Mouse (Mus musculus): ENCODE data around the gene Zfhx2. TPM values are rescaled to one million over a fixed set of nuclear protein-coding genes. Genes with fewer than 3 reads are reported as not detected.
A peak's percentile ranks its signal among the peaks of the same experiment; 100 is the strongest.

Gene Zfhx2
- polyA plus RNA-seq (2014; fragmentation: Nextera tagmentation; extraction: Ambion mirVana) = 8.5 and 12.0 TPM in 2 replicates

GRCm38 (mm10) chr14:55092011-55092577 is at the start of gene Zfhx2:
Gene Zfhx2 (minus strand): TSS chr14:55092324.
- H3K27me3 ChIP-seq (replicated peaks; ENCODE audit: control insufficient read depth, insufficient read depth, low read length) = no peaks in the 10 kb centered on the region
- H3K27ac ChIP-seq (ENCODE audit: low read depth, low read length) = peak within 1 kb of the TSS; percentile 89
- H3K4me1 ChIP-seq (ENCODE audit: control insufficient read depth, insufficient read depth, low read length) = peaks cover 39% of the 10 kb centered on the region
- DNase-seq (ENCODE audit: low spot score) (peak; percentile 98), ATAC-seq (peak; percentile 93)
- WGBS = under 1% methylated on average over 33 of the region's 34 CpGs
- no peaks in the 10 kb centered on the region for H3K9me3 ChIP-seq (replicated peaks; ENCODE audit: control insufficient read depth, low read length)
- H3K9ac ChIP-seq (ENCODE audit: low read length) = peak within 1 kb of the TSS; percentile 98
- peak within 1 kb of the TSS; percentile 70 for H3K4me2 ChIP-seq (ENCODE audit: low read length)
- H3K4me3 ChIP-seq (ENCODE audit: low read depth, low read length) = peak within 1 kb of the TSS; percentile 73
- H3K36me3 ChIP-seq (ENCODE audit: control insufficient read depth, insufficient read depth, low read length) = no peaks in the 10 kb centered on the region

- no peak for ATAC-seq
These were observed 47.2 kb upstream of the Zfhx2 start for GRCm38 (mm10) chr14:55139313-55139712.

GRCm38 (mm10) chr14:55135676-55136075 is 43.6 kb upstream of the Zfhx2 start:
- H3K9ac ChIP-seq (ENCODE audit: low read length) = no peak overlapping the region
- H3K9me3 ChIP-seq (replicated peaks; ENCODE audit: control insufficient read depth, low read length) = no peaks in the 10 kb centered on the region
- no peaks in the 10 kb centered on the region for H3K4me1 ChIP-seq (ENCODE audit: control insufficient read depth, insufficient read depth, low read length)
- ATAC-seq (no peak), DNase-seq (ENCODE audit: low spot score) (no peak)
- H3K36me3 ChIP-seq (ENCODE audit: control insufficient read depth, insufficient read depth, low read length) = no peaks in the 10 kb centered on the region
- WGBS = 57% methylated on average over 8 of the region's 8 CpGs
- H3K4me3 ChIP-seq (ENCODE audit: low read depth, low read length) = no peak overlapping the region
- no peak overlapping the region for H3K27ac ChIP-seq (ENCODE audit: low read depth, low read length)
- no peaks in the 10 kb centered on the region for H3K27me3 ChIP-seq (replicated peaks; ENCODE audit: control insufficient read depth, insufficient read depth, low read length)
- H3K4me2 ChIP-seq (ENCODE audit: low read length) = no peak overlapping the region

More at GRCm38 (mm10) chr14:55139313-55139712, 47.2 kb upstream of the Zfhx2 start:
- no peak overlapping the region for H3K4me3 ChIP-seq (ENCODE audit: low read depth, low read length)
- H3K27ac ChIP-seq (ENCODE audit: low read depth, low read length) = no peak overlapping the region
- no peak overlapping the region for H3K4me2 ChIP-seq (ENCODE audit: low read length)
- no peaks in the 10 kb centered on the region for H3K36me3 ChIP-seq (ENCODE audit: control insufficient read depth, insufficient read depth, low read length)
- H3K9ac ChIP-seq (ENCODE audit: low read length) = no peak overlapping the region
- no peaks in the 10 kb centered on the region for H3K27me3 ChIP-seq (replicated peaks; ENCODE audit: control insufficient read depth, insufficient read depth, low read length)
- no peak for DNase-seq (ENCODE audit: low spot score)
- 22% methylated on average over 7 of the region's 7 CpGs for WGBS
- no peaks in the 10 kb centered on the region for H3K9me3 ChIP-seq (replicated peaks; ENCODE audit: control insufficient read depth, low read length)
- H3K4me1 ChIP-seq (ENCODE audit: control insufficient read depth, insufficient read depth, low read length) = no peaks in the 10 kb centered on the region

DNA sequence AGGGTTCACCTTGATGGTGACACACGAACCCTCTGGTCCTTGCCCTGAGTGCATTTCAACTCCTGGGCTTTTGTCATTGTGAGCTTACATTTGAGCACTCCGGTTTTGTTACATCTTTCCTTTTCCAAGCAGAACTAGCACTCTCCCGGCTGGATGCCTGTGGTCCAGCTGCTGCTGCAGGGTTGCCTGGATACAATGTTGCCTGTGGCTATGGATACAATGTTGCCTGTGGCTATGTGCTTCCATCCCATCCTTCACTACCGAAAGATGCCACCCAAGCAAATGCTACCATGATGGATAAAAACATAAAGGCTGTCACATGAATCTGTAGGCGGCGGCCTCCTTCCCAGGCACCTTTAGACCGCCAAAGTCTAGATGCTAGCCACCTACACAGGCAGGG is 34.4 kb upstream of the Zfhx2 start:
- peaks cover 9% of the 10 kb centered on the region; the same call in 1 of the 2 replicates for H3K4me1 ChIP-seq (ENCODE audit: control insufficient read depth, insufficient read depth, low read length)
- no peaks in the 10 kb centered on the region for H3K27me3 ChIP-seq (replicated peaks; ENCODE audit: control insufficient read depth, insufficient read depth, low read length)
- no peaks in the 10 kb centered on the region for H3K9me3 ChIP-seq (replicated peaks; ENCODE audit: control insufficient read depth, low read length)
- WGBS = 71% methylated on average over 7 of the region's 7 CpGs
- ATAC-seq (no peak), DNase-seq (ENCODE audit: low spot score) (no peak)
- no peak overlapping the region for H3K27ac ChIP-seq (ENCODE audit: low read depth, low read length)
- no peaks in the 10 kb centered on the region for H3K36me3 ChIP-seq (ENCODE audit: control insufficient read depth, insufficient read depth, low read length)
- H3K4me3 ChIP-seq (ENCODE audit: low read depth, low read length) = no peak overlapping the region
- H3K4me2 ChIP-seq (ENCODE audit: low read length) = no peak overlapping the region
- H3K9ac ChIP-seq (ENCODE audit: low read length) = no peak overlapping the region

DNA sequence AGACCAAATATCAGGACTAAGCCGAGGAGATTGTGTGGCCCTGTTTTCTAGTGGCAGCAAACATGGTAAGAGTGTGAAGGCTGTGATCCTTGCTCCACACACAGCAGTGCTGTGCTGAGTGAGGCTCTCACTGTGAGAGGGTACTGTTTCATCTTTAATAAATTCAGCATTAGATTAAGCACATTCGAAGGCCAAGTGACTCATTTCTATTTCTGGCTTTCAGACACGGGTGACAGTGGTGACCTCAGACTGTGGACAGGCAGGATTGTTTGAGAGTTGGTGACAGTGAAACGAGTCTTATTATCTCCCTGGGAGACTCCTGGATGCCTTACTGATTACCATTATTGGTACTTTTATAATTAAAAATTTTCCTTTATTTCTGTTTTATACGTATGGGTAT is 33.6 kb upstream of the Zfhx2 start:
- no peak overlapping the region for H3K4me2 ChIP-seq (ENCODE audit: low read length)
- no peak overlapping the region for H3K4me3 ChIP-seq (ENCODE audit: low read depth, low read length)
- no peaks in the 10 kb centered on the region for H3K36me3 ChIP-seq (ENCODE audit: control insufficient read depth, insufficient read depth, low read length)
- peaks cover 9% of the 10 kb centered on the region; the same call in 1 of the 2 replicates for H3K4me1 ChIP-seq (ENCODE audit: control insufficient read depth, insufficient read depth, low read length)
- ATAC-seq (no peak), DNase-seq (ENCODE audit: low spot score) (no peak)
- no peak overlapping the region for H3K9ac ChIP-seq (ENCODE audit: low read length)
- no peaks in the 10 kb centered on the region for H3K27me3 ChIP-seq (replicated peaks; ENCODE audit: control insufficient read depth, insufficient read depth, low read length)
- no peaks in the 10 kb centered on the region for H3K9me3 ChIP-seq (replicated peaks; ENCODE audit: control insufficient read depth, low read length)
- 84% methylated on average over 5 of the region's 5 CpGs for WGBS
- H3K27ac ChIP-seq (ENCODE audit: low read depth, low read length) = no peak overlapping the region

GRCm38 (mm10) chr14:55122359-55122758 is 30.2 kb upstream of the Zfhx2 start:
- DNase-seq (ENCODE audit: low spot score) (no peak), ATAC-seq (0 out of 2 replicates have a peak, but pooled peaks have one; percentile 8)
- peak overlapping the region; percentile 40; the same call in 1 of the 2 replicates for H3K9ac ChIP-seq (ENCODE audit: low read length)
- no peak overlapping the region for H3K4me3 ChIP-seq (ENCODE audit: low read depth, low read length)
- no peaks in the 10 kb centered on the region for H3K27me3 ChIP-seq (replicated peaks; ENCODE audit: control insufficient read depth, insufficient read depth, low read length)
- H3K36me3 ChIP-seq (ENCODE audit: control insufficient read depth, insufficient read depth, low read length) = no peaks in the 10 kb centered on the region
- H3K4me1 ChIP-seq (ENCODE audit: control insufficient read depth, insufficient read depth, low read length) = peaks cover 10% of the 10 kb centered on the region; the same call in 1 of the 2 replicates
- H3K27ac ChIP-seq (ENCODE audit: low read depth, low read length) = peak overlapping the region; percentile 49; the same call in 1 of the 2 replicates
- 17% methylated on average over 8 of the region's 8 CpGs for WGBS
- H3K4me2 ChIP-seq (ENCODE audit: low read length) = peak overlapping the region; percentile 23; the same call in 1 of the 2 replicates
- no peaks in the 10 kb centered on the region for H3K9me3 ChIP-seq (replicated peaks; ENCODE audit: control insufficient read depth, low read length)

DNA sequence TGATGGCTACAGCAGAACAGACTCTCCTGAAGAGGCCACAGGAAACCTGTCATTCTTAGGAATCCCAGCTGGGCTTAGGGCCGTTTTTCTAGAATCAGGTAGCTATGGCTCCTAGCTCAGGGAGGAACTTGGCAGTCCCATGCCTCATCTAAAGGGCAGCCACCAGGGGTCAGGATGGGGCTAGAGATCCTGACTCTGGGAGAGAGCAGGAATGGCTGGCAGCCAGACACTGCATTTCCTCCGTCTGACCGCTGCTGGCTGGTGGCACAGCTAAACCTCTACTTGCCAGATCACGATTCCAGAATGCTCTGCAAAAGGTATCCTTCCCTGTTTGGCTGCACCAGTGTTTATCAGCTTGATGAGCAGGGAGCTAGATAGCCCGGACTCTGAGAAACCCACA is 29.8 kb upstream of the Zfhx2 start:
- Histone ChIP-seq H3K9ac (ENCODE audit: low read length) (peak overlapping the region; percentile 40; the same call in 1 of the 2 replicates), H3K4me1 (ENCODE audit: control insufficient read depth, insufficient read depth, low read length) (peaks cover 14% of the 10 kb centered on the region; the same call in 1 of the 2 replicates), H3K36me3 (ENCODE audit: control insufficient read depth, insufficient read depth, low read length) (no peaks in the 10 kb centered on the region), H3K9me3 (replicated peaks; ENCODE audit: control insufficient read depth, low read length) (no peaks in the 10 kb centered on the region), H3K27me3 (replicated peaks; ENCODE audit: control insufficient read depth, insufficient read depth, low read length) (no peaks in the 10 kb centered on the region), H3K27ac (ENCODE audit: low read depth, low read length) (peak overlapping the region; percentile 49; the same call in 1 of the 2 replicates), H3K4me2 (ENCODE audit: low read length) (peak overlapping the region; percentile 23; the same call in 1 of the 2 replicates), H3K4me3 (ENCODE audit: low read depth, low read length) (no peak overlapping the region)
- DNase-seq (ENCODE audit: low spot score) = peak; percentile 88
- peak; percentile 73 for ATAC-seq
- 14% methylated on average over 5 of the region's 5 CpGs for WGBS

DNA sequence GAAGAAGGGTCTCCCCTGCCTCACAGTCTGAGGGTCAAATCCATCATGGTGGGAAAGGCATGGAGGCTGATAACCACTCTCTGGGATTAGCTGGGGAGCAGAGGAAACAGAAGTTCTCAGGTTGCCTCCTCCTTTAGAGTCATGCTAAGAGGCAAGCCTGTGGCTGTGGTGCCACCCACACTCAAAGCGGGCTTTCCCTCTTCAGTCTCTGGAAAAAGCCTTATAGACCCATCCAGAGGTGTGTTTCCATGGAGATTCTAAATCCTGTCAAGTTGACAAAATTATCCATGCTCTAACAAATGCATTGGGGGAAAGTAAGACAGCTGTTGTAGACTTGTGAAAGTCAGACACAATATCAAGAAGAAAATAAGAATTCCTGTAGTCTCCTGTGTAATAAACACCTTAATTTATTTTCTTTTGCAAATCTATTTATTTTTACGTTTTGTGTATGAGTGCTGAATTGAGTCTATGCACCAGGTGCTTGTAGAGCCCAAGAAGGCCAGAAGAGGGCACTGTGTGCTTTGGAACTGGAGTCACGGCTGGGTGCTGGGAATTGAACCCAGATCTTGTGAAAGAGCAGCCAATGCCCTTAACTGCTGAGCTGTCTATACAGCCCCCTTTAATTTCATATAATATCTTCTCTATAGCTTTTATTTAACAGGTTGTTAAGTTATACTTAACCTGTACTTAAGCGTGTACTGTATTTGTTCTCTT is 27.5 kb upstream of the Zfhx2 start:
- H3K9me3 ChIP-seq (replicated peaks; ENCODE audit: control insufficient read depth, low read length) = no peaks in the 10 kb centered on the region

DNA sequence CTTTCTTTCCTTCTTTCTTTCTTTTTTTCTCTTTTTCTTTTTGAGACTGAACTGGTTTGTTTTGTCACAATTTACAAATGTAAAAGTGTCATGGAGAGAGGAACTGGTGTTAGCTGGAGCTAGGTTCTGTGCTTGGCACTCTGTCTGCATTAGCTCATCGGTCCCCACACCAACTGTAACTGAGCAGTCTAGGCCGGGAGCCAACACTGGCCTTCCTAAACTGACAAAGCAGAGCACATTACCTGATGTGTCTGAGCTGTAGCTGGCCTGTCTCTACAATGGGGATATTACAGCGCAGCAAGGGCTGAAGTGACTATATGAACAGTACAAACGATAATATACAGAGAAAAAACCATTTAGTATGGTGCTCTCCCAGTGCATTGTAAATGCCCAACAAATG is 26.7 kb upstream of the Zfhx2 start:
- H3K4me3 ChIP-seq (ENCODE audit: low read depth, low read length) = no peak overlapping the region
- no peak overlapping the region for H3K4me2 ChIP-seq (ENCODE audit: low read length)
- DNase-seq (ENCODE audit: low spot score) (peak; percentile 61), ATAC-seq (no peak)
- H3K9me3 ChIP-seq (replicated peaks; ENCODE audit: control insufficient read depth, low read length) = no peaks in the 10 kb centered on the region
- no peak overlapping the region for H3K9ac ChIP-seq (ENCODE audit: low read length)
- peaks cover 3% of the 10 kb centered on the region; the same call in 1 of the 2 replicates for H3K27me3 ChIP-seq (replicated peaks; ENCODE audit: control insufficient read depth, insufficient read depth, low read length)
- no peaks in the 10 kb centered on the region for H3K36me3 ChIP-seq (ENCODE audit: control insufficient read depth, insufficient read depth, low read length)
- WGBS = 68% methylated on average over 4 of the region's 4 CpGs
- H3K4me1 ChIP-seq (ENCODE audit: control insufficient read depth, insufficient read depth, low read length) = peaks cover 21% of the 10 kb centered on the region
- H3K27ac ChIP-seq (ENCODE audit: low read depth, low read length) = no peak overlapping the region

More for the DNA sequence above, 27.5 kb upstream of the Zfhx2 start:
- H3K4me3 ChIP-seq (ENCODE audit: low read depth, low read length) = no peak overlapping the region
- H3K4me1 ChIP-seq (ENCODE audit: control insufficient read depth, insufficient read depth, low read length) = peaks cover 16% of the 10 kb centered on the region; the same call in 1 of the 2 replicates
- H3K9ac ChIP-seq (ENCODE audit: low read length) = no peak overlapping the region
- no peak overlapping the region for H3K27ac ChIP-seq (ENCODE audit: low read depth, low read length)
- H3K36me3 ChIP-seq (ENCODE audit: control insufficient read depth, insufficient read depth, low read length) = no peaks in the 10 kb centered on the region
- WGBS = 77% methylated on average over 4 of the region's 4 CpGs
- no peak overlapping the region for H3K4me2 ChIP-seq (ENCODE audit: low read length)
- no peak for DNase-seq (ENCODE audit: low spot score)
- H3K27me3 ChIP-seq (replicated peaks; ENCODE audit: control insufficient read depth, insufficient read depth, low read length) = no peaks in the 10 kb centered on the region
- ATAC-seq = no peak
